Mouse (Mus musculus) c-Kit-positive CD71-positive TER-119-positive erythroid progenitor cells, embryonic 14.5 days (primary cell): Measurements from ENCODE around the gene Vps9d1.
"Not testable (repeated sequence)": the region's sequence is repeated elsewhere in the genome, so short reads cannot be mapped to it uniquely, and the experiment has no call there.

Source experiments
- DNase-seq: peaks from one replicate; pipeline ENCODE4 v3.0.0-alpha.2; 2013; ENCODE audit warnings: low spot score

The Vps9d1 gene

GRCm38 (mm10) chr8:123253451-123254098, 573 bp downstream of the Vps9d1 start:
- DNase-seq: peak; percentile 36

- DNase-seq: no peak
These were observed 1.2 kb downstream of the Vps9d1 start for GRCm38 (mm10) chr8:123252925-123253324.

GRCm38 (mm10) chr8:123250940-123251339, 3.2 kb downstream of the Vps9d1 start:
- no peak for DNase-seq

GRCm38 (mm10) chr8:123248596-123248995, 5.6 kb downstream of the Vps9d1 start:
- DNase-seq: no peak

GRCm38 (mm10) chr8:123247748-123248147, 6.4 kb downstream of the Vps9d1 start:
- no peak for DNase-seq

- no peak for DNase-seq
These were observed 8.6 kb downstream of the Vps9d1 start for GRCm38 (mm10) chr8:123245543-123245942.

- DNase-seq: no peak
These were observed 9.8 kb downstream of the Vps9d1 start for GRCm38 (mm10) chr8:123244382-123244781.

- DNase-seq: no peak
These were observed 11.1 kb downstream of the Vps9d1 start for GRCm38 (mm10) chr8:123243053-123243452.

GRCm38 (mm10) chr8:123242107-123242923, 11.8 kb downstream of the Vps9d1 start:
- no peak for DNase-seq

GRCm38 (mm10) chr8:123239398-123239797, 14.8 kb downstream of the Vps9d1 start:
- no peak for DNase-seq

- DNase-seq: peak; percentile 76
These were observed 18.3 kb downstream of the Vps9d1 start, which contains the start of gene Spata2l for GRCm38 (mm10) chr8:123235520-123236497. Gene Spata2l (minus strand): TSS chr8:123236233.

- DNase-seq: no peak
These were observed 19.1 kb downstream of the Vps9d1 start for GRCm38 (mm10) chr8:123234918-123235519.

GRCm38 (mm10) chr8:123233760-123234159, 20.4 kb downstream of the Vps9d1 start:
- no peak for DNase-seq

GRCm38 (mm10) chr8:123233300-123233699, 20.8 kb downstream of the Vps9d1 start:
- no peak for DNase-seq

GRCm38 (mm10) chr8:123232553-123232952, 21.6 kb downstream of the Vps9d1 start:
- no peak for DNase-seq

GRCm38 (mm10) chr8:123231742-123232141, 22.4 kb downstream of the Vps9d1 start:
- no peak for DNase-seq

GRCm38 (mm10) chr8:123230326-123230725, 23.8 kb downstream of the Vps9d1 start:
- not testable (repeated sequence) for DNase-seq

- DNase-seq: no peak
These were observed 25.7 kb downstream of the Vps9d1 start for GRCm38 (mm10) chr8:123228416-123228815.

GRCm38 (mm10) chr8:123224278-123225266, 29.6 kb downstream of the Vps9d1 start, which contains the start of gene Cdk10:
Gene Cdk10 (plus strand): TSS chr8:123224842.
- DNase-seq: peak; percentile 90

GRCm38 (mm10) chr8:123220917-123221316, 33.2 kb downstream of the Vps9d1 start:
- DNase-seq: no peak
